Mouse (Mus musculus): ENCODE measurements around the gene Pcbp1.
"Not testable (repeated sequence)": the region's sequence is repeated elsewhere in the genome, so short reads cannot be mapped to it uniquely, and the experiment has no call there.

Pcbp1 gene

DNA sequence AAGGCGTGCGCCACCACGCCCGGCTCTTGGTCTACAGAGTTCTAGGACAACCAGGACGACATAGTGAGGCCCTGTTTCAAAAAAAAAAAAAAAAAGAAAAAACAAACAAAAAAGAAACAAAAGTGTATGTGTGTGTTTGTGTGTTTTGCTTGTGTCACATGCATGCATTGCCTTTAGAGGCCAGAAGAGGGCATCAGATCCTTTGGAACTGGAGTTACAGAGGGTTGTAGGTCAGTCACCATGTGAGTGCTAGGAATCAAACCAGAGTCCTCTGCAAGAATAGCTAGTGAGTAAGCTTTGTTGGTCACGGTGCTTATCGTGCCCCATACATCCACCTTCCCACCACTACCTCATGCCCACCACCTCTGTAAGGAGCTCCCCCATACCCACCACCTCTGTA is 31.4 kb downstream of the Pcbp1 start:
- no peak for DNase-seq (ENCODE audit: low spot score in 2 of 2)

DNA sequence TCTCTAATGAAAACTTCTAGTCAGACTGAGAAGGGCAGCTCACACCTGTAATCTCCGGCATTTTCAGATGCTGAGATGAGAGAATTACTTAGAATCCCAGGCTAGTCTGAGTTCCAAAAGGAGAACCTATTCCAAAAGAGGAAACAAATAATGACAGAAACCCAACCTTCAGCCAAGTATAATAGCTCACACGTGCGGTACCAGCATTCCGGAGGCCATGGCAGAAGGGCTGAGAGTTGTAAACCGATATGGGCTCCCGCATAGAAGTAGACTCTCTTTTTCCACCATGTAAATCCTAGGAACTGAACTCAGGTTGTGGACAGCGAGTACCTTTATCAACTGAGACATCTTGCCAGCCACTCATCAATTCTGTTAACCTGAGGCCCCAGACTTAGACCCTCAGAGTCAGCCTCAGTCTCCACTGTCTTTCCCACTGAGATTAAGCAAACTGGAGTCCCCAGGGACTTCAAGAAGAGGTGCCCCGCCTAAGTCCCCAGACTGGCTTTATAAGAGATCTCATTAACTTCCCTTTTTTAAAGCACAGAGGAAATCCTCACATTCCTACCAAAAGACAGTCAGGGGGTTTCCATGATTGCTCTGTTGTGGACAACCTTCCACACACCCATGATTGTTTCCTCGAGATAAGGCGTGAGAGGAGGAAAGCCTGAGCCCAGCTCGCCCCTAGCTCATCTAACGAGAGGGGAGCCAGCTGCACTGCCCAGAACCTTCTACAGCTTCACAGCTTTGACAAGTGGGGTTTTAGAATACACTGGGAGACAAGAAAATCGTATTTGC is 32.5 kb downstream of the Pcbp1 start:
- DNase-seq (ENCODE audit: low spot score in 2 of 2): no peak

DNA sequence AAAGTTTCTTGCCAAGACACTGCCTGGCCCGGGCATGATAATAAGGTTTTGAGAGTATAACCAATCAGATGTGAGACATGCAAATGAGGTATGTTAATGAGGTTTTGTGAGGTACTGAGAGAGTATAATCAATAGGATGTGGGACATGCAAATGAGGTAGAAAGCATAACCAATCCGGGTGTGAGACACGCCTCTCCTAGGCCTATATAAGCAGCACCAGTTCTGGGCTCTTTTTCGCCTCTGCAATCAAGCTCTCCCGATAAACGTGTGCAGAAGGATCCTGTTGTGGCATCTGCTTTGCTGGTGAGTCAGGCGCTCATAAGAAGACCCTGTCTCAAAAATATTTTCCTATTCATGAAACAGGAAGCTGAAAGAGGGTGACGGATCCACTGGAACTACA is 35.7 kb downstream of the Pcbp1 start:
- DNase-seq (ENCODE audit: low spot score in 2 of 2): not testable (repeated sequence)

DNA sequence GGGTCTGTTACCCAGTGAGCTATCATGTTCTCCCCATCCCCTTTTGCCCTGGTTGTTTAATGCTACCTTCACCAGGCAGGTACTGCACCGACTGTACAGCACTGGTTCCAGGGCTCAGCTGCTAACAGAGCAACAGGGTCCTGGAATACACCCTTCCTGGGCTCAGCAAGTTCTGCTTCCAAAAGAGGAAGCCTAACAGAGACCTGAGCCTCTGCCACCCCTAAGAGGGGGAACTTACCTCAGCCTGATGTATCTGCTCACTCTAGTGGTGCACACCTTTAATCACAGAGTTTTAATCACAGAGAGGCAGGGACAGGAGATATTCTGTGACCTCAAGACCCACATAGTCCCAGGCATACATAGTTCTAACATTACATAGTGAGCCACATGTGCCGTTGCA is 36.2 kb downstream of the Pcbp1 start:
- no peak for DNase-seq (ENCODE audit: low spot score in 2 of 2)

DNA sequence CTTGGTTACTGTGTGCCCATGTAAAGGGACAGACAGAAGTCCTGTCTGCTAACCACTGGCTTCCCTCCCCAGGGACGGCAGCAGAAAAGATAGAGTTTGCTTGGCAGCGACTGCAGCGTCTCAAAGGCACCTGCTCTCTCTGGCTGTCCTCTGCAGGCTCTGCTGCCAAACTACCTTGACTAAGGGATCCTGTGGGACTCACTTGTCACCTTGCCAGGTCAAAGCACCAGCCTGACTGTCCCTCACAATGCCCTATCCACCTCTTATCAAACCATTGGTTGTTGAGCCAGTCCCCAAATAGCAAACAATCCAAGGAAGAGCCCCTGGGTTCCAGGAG is 38.0 kb downstream of the Pcbp1 start:
- DNase-seq (ENCODE audit: low spot score in 2 of 2): no peak

DNA sequence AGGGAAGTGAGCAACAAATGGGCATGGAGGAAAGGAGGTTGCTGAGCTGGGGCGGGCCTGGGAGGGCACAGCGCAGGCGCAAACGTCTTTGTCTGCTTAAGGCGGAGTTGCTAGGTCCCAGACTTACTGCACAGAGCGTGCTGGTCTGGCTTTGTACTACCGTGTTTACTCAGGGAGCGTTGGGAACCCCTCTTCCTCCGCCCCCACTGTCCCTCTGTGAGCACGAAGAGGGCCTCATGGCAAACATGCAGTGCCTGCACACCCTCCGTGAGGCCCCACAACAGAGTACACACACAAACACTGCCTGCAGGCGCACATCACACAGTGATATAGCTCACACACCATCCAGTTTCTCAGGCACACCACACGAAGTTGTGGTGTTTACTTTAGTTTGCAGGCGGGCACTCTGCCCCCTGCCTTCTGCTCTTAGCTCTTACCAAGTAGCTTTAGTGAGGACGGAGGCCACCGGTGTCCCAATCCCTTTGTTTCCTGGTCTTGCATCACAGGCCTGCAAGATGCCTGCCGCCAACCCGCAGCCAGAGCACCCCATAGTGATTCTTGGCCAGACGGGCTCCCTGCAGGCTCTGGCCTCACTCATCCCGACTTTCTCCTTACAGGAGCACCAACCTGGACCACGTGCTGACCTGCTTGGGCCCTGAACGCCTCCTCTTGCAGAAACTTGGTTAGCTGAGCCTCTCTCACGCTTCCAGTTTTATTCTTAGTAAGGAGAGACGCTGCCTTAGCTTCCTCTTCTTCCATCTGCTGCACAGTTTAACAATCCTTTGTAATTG is 38.6 kb downstream of the Pcbp1 start:
- DNase-seq (ENCODE audit: low spot score in 2 of 2): peak; percentile 44

DNA sequence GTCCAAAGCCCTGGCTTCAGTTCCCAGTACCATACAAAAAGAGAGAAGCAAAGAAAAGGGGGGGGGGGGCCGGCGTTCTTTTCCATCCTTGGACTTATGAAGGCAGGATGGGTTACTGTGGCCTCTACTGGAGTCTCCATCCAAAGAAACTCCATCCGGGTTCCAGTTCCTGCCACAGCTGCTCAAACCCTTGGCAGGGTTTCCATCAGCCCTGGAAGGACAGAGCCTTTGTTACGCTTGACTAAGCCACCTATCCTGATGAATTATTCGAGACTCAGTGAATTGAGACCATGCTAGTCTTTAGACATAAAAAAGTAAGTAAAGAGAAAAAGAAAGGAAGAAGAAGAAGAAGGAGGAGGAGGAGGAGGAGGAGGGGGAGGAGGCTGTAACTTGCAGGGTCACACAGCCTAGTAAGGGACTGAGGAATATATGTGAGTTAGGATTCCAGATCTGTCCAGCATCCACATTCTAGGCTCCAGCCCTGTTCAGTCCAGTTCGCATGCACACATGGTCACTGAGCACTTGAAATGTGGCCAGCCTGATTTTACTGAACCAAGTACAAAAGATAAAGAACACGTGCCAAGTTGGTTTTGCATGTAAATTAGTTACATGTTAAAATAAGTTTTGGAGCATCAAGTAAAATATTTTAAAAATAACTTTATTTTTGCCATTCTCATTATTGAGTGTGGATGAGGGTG is 40.0 kb downstream of the Pcbp1 start:
- DNase-seq (ENCODE audit: low spot score in 2 of 2): no peak

DNA sequence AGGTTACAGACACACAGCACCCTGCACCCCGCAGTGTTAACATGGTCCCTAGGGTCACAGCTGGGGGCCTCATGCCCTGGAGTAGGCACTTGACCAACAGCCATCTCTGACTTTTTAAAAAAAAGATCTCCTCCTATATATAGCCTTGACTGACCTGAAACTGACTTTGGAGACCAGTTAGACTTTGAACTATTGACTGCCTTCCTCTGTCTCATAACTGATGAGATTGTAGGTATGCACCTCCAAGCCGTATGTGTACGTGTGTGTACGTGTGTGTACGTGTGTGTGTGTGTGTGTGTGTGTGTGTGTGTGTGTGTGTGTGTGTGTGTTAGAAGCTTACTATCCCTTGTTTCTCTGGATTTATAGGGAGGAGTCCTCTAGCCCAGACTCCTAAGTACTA is 44.2 kb downstream of the Pcbp1 start:
- DNase-seq (ENCODE audit: low spot score in 2 of 2): no peak

DNA sequence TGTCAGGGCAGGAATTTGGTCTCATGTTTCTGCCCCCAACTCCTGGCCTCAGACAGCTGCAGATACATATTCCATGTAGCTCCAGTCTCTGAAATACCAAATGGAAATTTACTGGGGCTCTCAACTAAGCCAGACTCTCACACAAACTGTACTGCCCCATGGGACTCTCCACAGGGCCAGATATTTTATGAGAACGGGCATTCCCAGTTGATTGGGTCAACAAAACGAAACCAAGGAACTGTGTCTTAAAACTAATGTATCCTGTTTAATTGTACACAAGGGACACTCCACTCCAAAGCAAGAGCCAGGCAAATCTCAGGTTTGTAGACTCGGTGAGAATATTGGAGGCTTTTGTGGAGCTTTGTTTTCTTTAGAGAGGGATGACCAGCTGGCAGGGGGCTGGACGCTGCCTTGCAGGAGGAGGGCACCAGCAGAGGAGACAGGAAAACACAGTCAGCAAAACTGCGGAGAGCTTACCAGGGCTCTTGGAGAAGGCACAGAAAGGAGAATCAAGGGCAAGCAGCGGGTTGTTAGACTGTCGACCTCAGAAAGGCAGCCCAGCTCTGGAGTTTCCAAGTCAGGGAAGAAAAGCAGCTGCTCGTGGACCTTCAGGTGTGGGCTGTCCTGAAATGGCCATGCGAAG is 45.8 kb downstream of the Pcbp1 start:
- DNase-seq (ENCODE audit: low spot score in 2 of 2): no peak

DNA sequence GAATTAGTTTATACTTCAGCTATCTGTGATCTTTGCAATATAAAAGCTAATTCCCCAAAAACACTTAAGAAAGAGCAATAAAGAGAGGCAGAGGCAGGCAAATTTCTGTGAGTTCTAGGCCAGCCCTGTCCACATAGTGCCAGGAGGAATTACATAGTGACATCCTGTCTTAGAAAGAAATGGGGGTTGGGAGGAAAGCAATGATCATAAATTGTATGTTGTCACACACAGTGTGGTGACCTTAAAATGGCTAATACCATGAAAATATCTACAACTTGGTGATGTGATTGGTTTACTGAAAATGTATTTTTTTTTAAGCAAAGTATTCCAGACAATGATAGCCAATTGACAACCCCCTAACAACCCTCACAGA is 46.3 kb downstream of the Pcbp1 start:
- DNase-seq (ENCODE audit: low spot score in 2 of 2): no peak

DNA sequence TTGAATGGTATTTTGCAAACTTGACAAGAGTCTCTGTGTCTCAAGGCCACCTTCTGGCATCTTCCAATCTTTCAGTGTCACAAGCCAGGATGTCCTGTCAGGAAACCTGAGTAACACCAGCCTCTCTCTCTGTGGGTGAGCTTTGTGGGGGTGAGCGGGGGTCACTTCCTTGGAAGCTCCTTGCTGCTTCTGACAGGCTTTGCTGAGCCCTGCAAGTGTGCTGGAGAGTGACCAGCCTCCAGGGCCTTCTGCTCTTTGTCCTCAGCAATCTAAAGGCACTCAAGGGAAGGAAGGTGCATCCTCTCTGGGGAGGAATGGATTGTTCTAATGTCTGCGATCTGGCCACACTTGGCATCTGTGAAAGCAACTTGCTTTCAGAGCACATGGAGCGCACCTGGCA is 46.8 kb downstream of the Pcbp1 start:
- no peak for DNase-seq (ENCODE audit: low spot score in 2 of 2)

DNA sequence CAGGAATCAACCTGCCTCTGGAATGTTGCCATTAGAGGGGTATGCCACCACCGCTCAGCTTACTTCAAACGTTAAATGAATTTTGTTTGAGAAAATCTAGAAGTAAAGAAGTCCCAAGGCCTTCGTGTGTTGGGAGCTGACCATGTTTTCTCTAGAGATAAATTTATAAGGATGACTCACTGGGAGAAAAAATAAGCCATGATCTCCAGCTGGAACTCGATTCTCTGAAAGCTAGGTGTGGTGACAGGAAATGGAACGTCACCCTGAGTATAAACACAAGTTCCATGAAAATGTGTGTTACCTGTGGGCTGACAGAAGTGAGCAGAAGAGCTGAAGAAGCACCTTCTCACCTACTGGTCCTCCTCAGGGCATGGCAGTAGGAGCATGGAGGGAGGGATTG is 49.2 kb downstream of the Pcbp1 start:
- no peak for DNase-seq (ENCODE audit: low spot score in 2 of 2)

DNA sequence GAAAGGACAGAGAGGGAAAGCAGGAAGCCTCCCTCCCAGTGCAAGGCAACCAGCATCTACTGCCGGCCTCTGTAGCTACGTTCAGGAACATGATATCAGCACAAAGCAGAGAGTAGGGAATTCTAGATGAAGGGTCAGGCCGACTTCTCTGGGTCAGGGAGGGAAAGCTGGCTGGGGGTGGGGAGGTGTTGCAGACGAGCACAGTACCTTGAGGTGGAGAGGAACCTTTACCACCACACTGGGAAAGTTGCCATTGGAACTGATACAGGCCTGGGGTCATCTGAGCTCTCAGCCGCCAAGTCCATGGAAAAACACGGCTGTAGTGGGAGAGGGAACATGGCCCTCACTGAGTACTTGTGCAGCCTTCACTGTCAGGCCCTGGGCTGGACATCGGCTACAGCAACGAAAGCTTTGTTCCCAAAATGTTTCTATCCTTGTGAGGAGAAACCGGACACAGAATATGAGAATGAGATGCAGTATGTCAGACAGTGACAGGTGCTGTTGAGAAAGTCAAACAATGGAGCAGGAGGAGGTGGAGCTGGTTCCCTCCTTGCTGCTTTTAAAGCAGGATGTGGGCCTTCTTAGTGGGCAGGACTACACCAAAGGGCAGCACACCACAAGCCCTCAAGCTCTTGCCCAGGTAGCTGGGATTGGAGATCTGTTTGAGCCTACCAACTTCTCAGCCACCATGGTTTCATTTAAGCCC is 50.5 kb downstream of the Pcbp1 start:
- DNase-seq (ENCODE audit: low spot score in 2 of 2): no peak

DNA sequence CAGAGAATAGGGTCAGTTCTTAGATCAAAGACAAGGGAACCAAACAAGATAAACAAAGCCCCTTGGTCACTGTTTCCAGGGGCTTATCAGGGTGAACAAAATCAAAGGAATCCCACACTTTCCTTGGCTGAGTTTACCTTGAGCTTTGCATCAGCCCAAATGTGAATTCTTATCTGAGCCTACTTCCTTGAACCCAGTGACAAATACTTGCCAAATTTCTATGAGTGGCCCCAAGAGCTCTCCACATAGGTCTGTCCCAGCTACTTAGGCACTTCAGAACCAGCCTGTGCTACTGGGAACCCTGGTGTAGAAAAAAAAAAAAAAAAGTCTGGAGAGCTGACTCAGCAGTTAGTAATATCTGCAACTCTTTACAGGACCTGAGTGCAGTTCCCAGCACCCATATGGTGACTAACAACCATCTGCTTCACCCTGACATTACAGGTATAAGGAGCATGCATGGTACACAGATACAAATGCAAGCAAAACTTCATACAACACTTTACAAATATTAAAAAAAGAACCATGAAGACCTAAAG is 51.4 kb downstream of the Pcbp1 start:
- DNase-seq (ENCODE audit: low spot score in 2 of 2): no peak
